Mouse (Mus musculus) CH12.LX (cell line): ENCODE data around the gene Slc38a2.

Experiments used
- CHD1 ChIP-seq: IDR thresholded peaks from 2 replicates; pipeline ENCODE4 v1.6.1; 2012; ENCODE audit warnings: low read depth, low read length, improper control_type of control experiment, inconsistent platforms
- CTCF ChIP-seq, 2 experiments: IDR thresholded peaks in 1 of 2; conservative IDR thresholded peaks in 1 of 2; 2 replicates each; pipeline ENCODE4 v1.5.1; 2011 to 2012; ENCODE audit warnings: low read depth in 2 of 2, low read length in 2 of 2, improper control_type of control experiment in 1 of 2, inconsistent platforms in 1 of 2, mild to moderate bottlenecking in 1 of 2, moderate library complexity in 1 of 2
- EP300 ChIP-seq: IDR thresholded peaks from 2 replicates; pipeline ENCODE4 v1.6.1; 2011; ENCODE audit warnings: low read length, improper control_type of control experiment
- IRF4 ChIP-seq: IDR thresholded peaks from 2 replicates; pipeline ENCODE4 v1.6.1; 2014; ENCODE audit warnings: low read depth, mild to moderate bottlenecking, inconsistent platforms, low read length, improper control_type of control experiment
- MAZ ChIP-seq: IDR thresholded peaks from 2 replicates; pipeline ENCODE4 v1.6.1; 2012; ENCODE audit warnings: low read depth, mild to moderate bottlenecking, inconsistent platforms, low read length, improper control_type of control experiment, moderate library complexity
- MXI1 ChIP-seq: IDR thresholded peaks from 2 replicates; pipeline ENCODE4 v1.6.1; 2011; ENCODE audit warnings: mild to moderate bottlenecking, low read depth, low read length, improper control_type of control experiment
- POLR2A ChIP-seq: IDR thresholded peaks from 2 replicates; pipeline ENCODE4 v1.6.1; 2011; ENCODE audit warnings: low read depth, mild to moderate bottlenecking, improper control_type of control experiment, low read length
- POLR2AphosphoS2 ChIP-seq: IDR thresholded peaks from 2 replicates; pipeline ENCODE4 v1.6.1; 2011; ENCODE audit warnings: low read depth, low read length, improper control_type of control experiment
- TBP ChIP-seq: conservative IDR thresholded peaks from 2 replicates; pipeline ENCODE4 v1.6.1; 2011; ENCODE audit warnings: low read depth, low read length, improper control_type of control experiment
- TCF12 ChIP-seq: IDR thresholded peaks from 2 replicates; pipeline ENCODE4 v1.6.1; 2014; ENCODE audit warnings: low read depth, mild to moderate bottlenecking, inconsistent platforms, low read length, improper control_type of control experiment
- ZKSCAN1 ChIP-seq: IDR thresholded peaks from 2 replicates; pipeline ENCODE4 v1.6.1; 2012; ENCODE audit warnings: low read depth, inconsistent platforms, low read length, improper control_type of control experiment, borderline replicate concordance

DNA sequence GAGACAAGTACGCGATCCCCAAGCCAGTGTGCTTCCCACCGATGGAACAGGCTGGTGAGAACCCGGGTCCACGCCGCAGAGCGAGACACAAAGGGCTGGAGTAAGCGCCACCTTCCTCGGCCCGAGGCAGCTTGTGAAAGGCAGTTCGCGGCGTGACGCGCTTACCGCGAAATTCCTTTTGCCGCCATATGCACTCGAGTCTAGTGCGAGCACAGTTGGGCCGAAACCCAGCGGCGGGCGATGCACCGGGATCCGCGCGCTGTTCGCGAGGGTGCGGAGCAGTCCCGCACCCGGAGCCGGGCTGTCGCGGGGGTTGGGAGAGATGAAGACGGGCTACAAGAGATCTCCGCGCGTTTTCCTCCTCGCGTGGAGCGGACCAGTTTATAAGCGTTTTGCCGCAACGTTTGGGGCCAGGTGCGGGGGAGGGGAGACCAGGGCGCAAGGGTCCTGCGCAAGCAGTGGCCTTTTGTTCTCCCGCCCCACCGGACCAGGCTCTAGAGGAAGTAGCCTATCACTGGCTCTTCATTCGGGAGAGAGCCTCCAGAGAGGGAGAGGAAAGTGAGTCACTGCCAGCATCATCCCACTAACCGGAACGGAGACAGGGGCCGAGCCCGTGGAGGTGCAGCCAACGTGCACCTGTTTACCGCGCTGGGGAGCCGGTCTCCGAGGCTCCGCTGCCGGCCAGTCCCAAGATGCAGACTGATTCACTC lies 58.3 kb downstream of the Slc38a2 start:
- TF ChIP-seq ZKSCAN1 (no peak), CTCF (conservative IDR thresholded peaks at IDR 0.05 in 1 of 2, IDR thresholded peaks at IDR 0.05 in 1 of 2; ENCODE audit: low read depth in 2 of 2, low read length in 2 of 2) (no peak), POLR2A (peak; percentile 46), EP300 (no peak), TBP (0 out of 2 replicates have a peak, but pooled peaks have one; percentile 44), POLR2AphosphoS2 (no peak), CHD1 (no peak), MAZ (no peak), IRF4 (no peak), TCF12 (peak; percentile 60), MXI1 (no peak; the same call in 1 of the 2 replicates)
